In genomic region chr8:115786185-115786584, GRCm38 (mm10) we compare ENCODE assay signal across 23 mouse cellular contexts.
"Had no signal": no experiment of that assay in that cellular context is flagged by ENCODE, and none has a peak within 500 bp of the region (broad histone marks: within the 10 kb centered on the region; RNA-seq: fewer than 3 reads in every experiment).

No protein-coding gene starts in this region.

- H3K9ac ChIP-seq: heart, embryonic 13.5 days; heart, embryonic 15.5 days; hindbrain, embryonic 12.5 days; hindbrain, embryonic 14.5 days; limb, embryonic 13.5 days; limb, embryonic 15.5 days; liver, embryonic 12.5 days; liver, embryonic 14.5 days had no signal

- H3K4me2 ChIP-seq: heart, embryonic 13.5 days; heart, embryonic 15.5 days; hindbrain, embryonic 12.5 days; hindbrain, embryonic 14.5 days; limb, embryonic 13.5 days; limb, embryonic 15.5 days; liver, embryonic 12.5 days had no signal

- H3K36me3 ChIP-seq: heart, embryonic 13.5 days; heart, embryonic 15.5 days; hindbrain, embryonic 10.5 days; hindbrain, embryonic 12.5 days; limb, embryonic 13.5 days; limb, embryonic 15.5 days; liver, embryonic 12.5 days had no signal

- H3K27ac ChIP-seq: gastrocnemius, adult 2 months; heart, adult 2 months; heart, embryonic 13.5 days; heart, embryonic 15.5 days; hindbrain, embryonic 10.5 days; hindbrain, embryonic 12.5 days; hindbrain, embryonic 14.5 days; left cerebral cortex, adult 2 months; limb, embryonic 13.5 days; limb, embryonic 15.5 days; liver, embryonic 12.5 days; liver, embryonic 14.5 days had no signal

- H3K4me3 ChIP-seq: gastrocnemius, adult 2 months; heart, adult 2 months; heart, embryonic 13.5 days; heart, embryonic 15.5 days; hindbrain, embryonic 10.5 days; hindbrain, embryonic 12.5 days; left cerebral cortex, adult 2 months; limb, embryonic 13.5 days; limb, embryonic 15.5 days; liver, embryonic 12.5 days had no signal

- H3K27me3 ChIP-seq: heart, embryonic 13.5 days; heart, embryonic 15.5 days; hindbrain, embryonic 12.5 days; limb, embryonic 13.5 days; limb, embryonic 15.5 days; liver, embryonic 12.5 days had no signal

- H3K4me1 ChIP-seq: heart, embryonic 13.5 days; heart, embryonic 15.5 days; hindbrain, embryonic 10.5 days; hindbrain, embryonic 12.5 days; limb, embryonic 13.5 days; limb, embryonic 15.5 days; liver, embryonic 12.5 days had no signal

- ATAC-seq: hindbrain, embryonic 16.5 days; inflammation-experienced regulatory T-cells, adult 6 months; liver, embryonic 12.5 days had no signal

- DNase-seq: gastrocnemius, adult 2 months; gastrocnemius, postnatal 10 days; gastrocnemius, postnatal 25 days; heart, adult 2 months; heart, postnatal 4 days; kidney, adult 11 months; kidney, adult 2 months; kidney, adult 9 months; kidney, postnatal 10 days; kidney, postnatal 25 days; kidney, postnatal 4 days had no signal

- H3K9me3 ChIP-seq: heart, embryonic 13.5 days; heart, embryonic 15.5 days; hindbrain, embryonic 10.5 days; hindbrain, embryonic 12.5 days; limb, embryonic 15.5 days; liver, embryonic 12.5 days had no signal
